Mouse (Mus musculus): ENCODE results near the gene S1pr3.

DNA sequence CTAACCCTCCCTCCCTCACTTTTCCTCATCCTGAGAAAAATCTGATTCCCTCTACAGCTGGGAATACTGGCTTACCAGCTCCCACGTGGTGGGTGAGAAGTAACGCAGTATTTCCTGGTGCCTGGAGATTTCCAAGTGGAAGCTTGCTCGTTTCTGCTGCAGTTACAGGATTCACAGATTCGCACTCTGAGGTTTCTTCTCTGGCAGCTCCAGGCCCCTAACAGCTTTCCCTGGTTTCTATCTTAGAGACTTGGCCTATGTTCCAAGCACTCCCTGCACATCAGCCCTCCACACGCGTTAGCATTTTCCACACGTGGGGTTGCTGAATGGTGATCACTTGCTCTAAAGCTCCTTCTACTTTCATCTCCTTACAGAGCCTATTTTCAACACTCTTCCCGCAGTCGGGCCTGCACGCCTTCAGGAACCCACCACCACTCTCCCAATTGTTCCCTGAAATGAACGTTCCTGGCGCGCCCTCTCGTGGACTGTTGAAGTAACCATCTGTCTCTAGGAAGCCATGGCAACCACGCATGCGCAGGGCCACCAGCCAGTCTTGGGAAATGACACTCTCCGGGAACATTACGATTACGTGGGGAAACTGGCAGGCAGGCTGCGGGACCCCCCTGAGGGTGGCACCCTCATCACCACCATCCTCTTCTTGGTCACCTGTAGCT, 10.0 kb downstream of the S1pr3 start:
- TF ChIP-seq CTCF (IDR thresholded peaks at IDR 0.05; ENCODE audit: low read depth) (peak; percentile 97), EP300 (IDR thresholded peaks at IDR 0.05; ENCODE audit: low read depth) (no peak)
